Mouse (Mus musculus): ENCODE data around the gene Nell1. TPM values are rescaled to one million over a fixed set of nuclear protein-coding genes. Genes with fewer than 3 reads are reported as not detected.

Nell1 gene
- polyA plus RNA-seq, 1 experiment = 0.22 TPM

DNA sequence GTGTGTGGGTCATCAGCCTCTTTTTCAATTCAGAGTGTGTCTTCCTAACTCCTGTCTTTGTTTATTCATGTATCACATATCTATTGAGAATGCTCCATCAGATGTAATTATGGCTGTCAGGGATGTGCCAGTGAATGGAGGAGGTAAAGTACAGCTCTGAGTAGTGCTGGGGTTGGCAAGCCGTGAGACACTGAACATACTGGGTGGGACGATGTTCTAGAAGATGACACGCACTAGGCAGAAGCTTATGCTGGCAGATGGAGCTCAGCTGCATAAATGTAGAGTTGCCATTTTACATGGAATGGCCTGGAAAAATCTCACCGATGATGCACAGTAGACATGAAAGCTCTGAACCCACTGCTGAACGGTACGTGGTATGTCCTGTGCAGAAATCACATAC is 493.1 kb downstream of the Nell1 start:
- Histone ChIP-seq H3K27ac (ENCODE audit: control insufficient read depth, insufficient read depth, low read depth, low read length) (no peak overlapping the region), H3K4me1 (ENCODE audit: control insufficient read depth, insufficient read depth, low read length) (no peaks in the 10 kb centered on the region), H3K27me3 (ENCODE audit: control insufficient read depth, insufficient read depth, low read length) (no peaks in the 10 kb centered on the region), H3K36me3 (ENCODE audit: control insufficient read depth, insufficient read depth, low read length) (no peaks in the 10 kb centered on the region), H3K4me3 (ENCODE audit: control insufficient read depth, low read depth, low read length) (no peak overlapping the region)
- TF ChIP-seq POLR2A (IDR thresholded peaks at IDR 0.05; ENCODE audit: control insufficient read depth, low read depth, low read length) = no peak
- no peak for TF ChIP-seq CTCF (IDR thresholded peaks at IDR 0.05; ENCODE audit: control insufficient read depth, insufficient read depth, insufficient replicate concordance, low read depth, low read length)

DNA sequence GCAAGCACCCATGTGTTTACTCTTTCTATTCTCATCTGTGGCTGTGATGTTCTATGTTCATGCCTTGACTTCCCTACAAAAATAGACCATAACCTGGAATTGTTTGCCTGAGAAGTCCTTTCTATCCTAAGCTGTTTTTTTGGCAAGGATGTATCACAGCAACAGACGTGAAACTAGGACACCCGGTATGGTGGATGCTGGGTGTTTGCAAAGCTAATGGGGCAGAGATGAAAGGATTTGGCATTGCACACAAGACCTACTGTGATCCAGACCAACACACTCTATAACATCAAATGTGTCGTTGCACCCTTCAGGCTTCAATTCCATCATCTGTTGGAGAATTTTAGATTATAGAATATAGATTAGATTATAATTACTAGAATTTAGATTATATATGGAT is 495.9 kb downstream of the Nell1 start:
- H3K4me3 ChIP-seq (ENCODE audit: control insufficient read depth, low read depth, low read length) = no peak overlapping the region
- no peaks in the 10 kb centered on the region for H3K27me3 ChIP-seq (ENCODE audit: control insufficient read depth, insufficient read depth, low read length)
- no peak overlapping the region for H3K27ac ChIP-seq (ENCODE audit: control insufficient read depth, insufficient read depth, low read depth, low read length)
- H3K36me3 ChIP-seq (ENCODE audit: control insufficient read depth, insufficient read depth, low read length) = no peaks in the 10 kb centered on the region
- TF ChIP-seq CTCF (IDR thresholded peaks at IDR 0.05; ENCODE audit: control insufficient read depth, insufficient read depth, insufficient replicate concordance, low read depth, low read length) (no peak), POLR2A (IDR thresholded peaks at IDR 0.05; ENCODE audit: control insufficient read depth, low read depth, low read length) (no peak)
- no peaks in the 10 kb centered on the region for H3K4me1 ChIP-seq (ENCODE audit: control insufficient read depth, insufficient read depth, low read length)

DNA sequence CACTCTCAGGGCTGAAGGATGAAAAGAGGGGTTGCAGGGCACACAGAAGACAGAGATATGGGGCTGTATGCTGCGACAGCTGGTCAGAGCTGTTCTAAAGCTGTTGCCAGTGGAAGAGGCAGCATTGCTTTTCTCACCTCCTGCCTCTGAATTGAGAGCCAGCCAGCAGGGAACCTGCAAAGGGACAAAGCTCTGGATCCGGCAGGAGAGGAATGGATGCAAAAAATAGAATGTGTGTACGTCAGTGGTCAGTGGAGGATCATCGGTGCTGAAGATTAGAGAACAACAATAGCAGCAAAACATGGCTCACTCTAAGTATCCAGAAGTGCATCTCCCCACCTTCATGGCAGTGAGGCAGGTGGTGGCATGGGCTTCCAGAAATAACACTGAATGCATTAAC is 507.3 kb downstream of the Nell1 start:
- H3K36me3 ChIP-seq (ENCODE audit: control insufficient read depth, insufficient read depth, low read length) = no peaks in the 10 kb centered on the region
- H3K27ac ChIP-seq (ENCODE audit: control insufficient read depth, insufficient read depth, low read depth, low read length) = no peak overlapping the region
- H3K27me3 ChIP-seq (ENCODE audit: control insufficient read depth, insufficient read depth, low read length) = no peaks in the 10 kb centered on the region
- H3K4me3 ChIP-seq (ENCODE audit: control insufficient read depth, low read depth, low read length) = no peak overlapping the region
- H3K4me1 ChIP-seq (ENCODE audit: control insufficient read depth, insufficient read depth, low read length) = no peaks in the 10 kb centered on the region
- no peak for TF ChIP-seq POLR2A (IDR thresholded peaks at IDR 0.05; ENCODE audit: control insufficient read depth, low read depth, low read length)
- TF ChIP-seq CTCF (IDR thresholded peaks at IDR 0.05; ENCODE audit: control insufficient read depth, insufficient read depth, insufficient replicate concordance, low read depth, low read length) = no peak

DNA sequence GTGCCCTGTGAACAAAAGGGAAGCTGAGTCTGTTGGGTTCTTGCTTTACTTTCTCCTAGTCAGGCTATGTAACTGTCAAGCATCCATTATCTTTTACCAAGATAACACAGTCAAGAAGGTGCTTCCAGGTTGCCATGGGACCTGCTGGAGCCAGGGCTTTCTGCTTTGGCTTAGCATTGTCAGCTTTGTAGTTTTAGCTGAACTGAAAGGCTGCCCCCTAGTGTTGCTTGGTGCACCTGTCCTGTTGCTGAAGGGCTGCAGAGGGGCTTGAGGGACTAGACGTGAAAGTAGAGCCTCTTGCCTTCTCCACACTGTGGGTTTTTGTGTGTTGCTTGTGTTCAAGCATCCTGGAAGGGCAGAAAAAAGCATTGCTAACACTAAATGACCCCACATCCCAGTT is 510.6 kb downstream of the Nell1 start:
- H3K27ac ChIP-seq (ENCODE audit: control insufficient read depth, insufficient read depth, low read depth, low read length) = no peak overlapping the region
- H3K27me3 ChIP-seq (ENCODE audit: control insufficient read depth, insufficient read depth, low read length) = no peaks in the 10 kb centered on the region
- TF ChIP-seq POLR2A (IDR thresholded peaks at IDR 0.05; ENCODE audit: control insufficient read depth, low read depth, low read length) (no peak), CTCF (IDR thresholded peaks at IDR 0.05; ENCODE audit: control insufficient read depth, insufficient read depth, insufficient replicate concordance, low read depth, low read length) (peak; percentile 34; the same call in 1 of the 2 replicates)
- no peak overlapping the region for H3K4me3 ChIP-seq (ENCODE audit: control insufficient read depth, low read depth, low read length)
- H3K36me3 ChIP-seq (ENCODE audit: control insufficient read depth, insufficient read depth, low read length) = no peaks in the 10 kb centered on the region
- no peaks in the 10 kb centered on the region for H3K4me1 ChIP-seq (ENCODE audit: control insufficient read depth, insufficient read depth, low read length)

DNA sequence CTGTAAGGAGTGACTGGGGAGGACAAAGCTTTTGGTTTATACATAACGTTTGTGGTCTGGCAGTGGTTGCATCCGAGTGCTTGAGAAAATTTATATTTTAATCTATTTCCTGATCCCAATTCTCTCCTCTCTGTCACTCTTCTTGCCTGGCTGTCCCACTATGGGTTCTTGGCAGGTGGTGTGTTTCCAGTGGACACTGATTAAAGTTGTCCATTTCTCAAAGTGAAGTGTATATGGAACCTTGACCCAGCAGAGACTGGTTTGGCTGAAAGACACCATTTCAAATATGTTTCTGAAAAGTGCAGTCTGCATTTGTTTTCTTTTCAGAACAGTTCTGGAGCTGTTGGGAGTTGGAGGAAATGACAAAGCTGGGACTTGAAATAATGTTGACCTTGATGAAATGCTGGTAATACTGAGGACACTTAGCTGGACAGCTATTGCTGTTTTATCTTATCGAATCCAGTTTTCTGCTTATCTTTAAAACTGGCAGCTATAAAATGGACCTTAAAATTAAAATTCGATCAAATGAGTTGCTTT is 512.3 kb downstream of the Nell1 start:
- no peak overlapping the region for H3K27ac ChIP-seq (ENCODE audit: control insufficient read depth, insufficient read depth, low read depth, low read length)
- TF ChIP-seq CTCF (IDR thresholded peaks at IDR 0.05; ENCODE audit: control insufficient read depth, insufficient read depth, insufficient replicate concordance, low read depth, low read length) (no peak), POLR2A (IDR thresholded peaks at IDR 0.05; ENCODE audit: control insufficient read depth, low read depth, low read length) (no peak)
- H3K4me3 ChIP-seq (ENCODE audit: control insufficient read depth, low read depth, low read length) = no peak overlapping the region
- H3K27me3 ChIP-seq (ENCODE audit: control insufficient read depth, insufficient read depth, low read length) = no peaks in the 10 kb centered on the region
- no peaks in the 10 kb centered on the region for H3K36me3 ChIP-seq (ENCODE audit: control insufficient read depth, insufficient read depth, low read length)
- H3K4me1 ChIP-seq (ENCODE audit: control insufficient read depth, insufficient read depth, low read length) = no peaks in the 10 kb centered on the region

DNA sequence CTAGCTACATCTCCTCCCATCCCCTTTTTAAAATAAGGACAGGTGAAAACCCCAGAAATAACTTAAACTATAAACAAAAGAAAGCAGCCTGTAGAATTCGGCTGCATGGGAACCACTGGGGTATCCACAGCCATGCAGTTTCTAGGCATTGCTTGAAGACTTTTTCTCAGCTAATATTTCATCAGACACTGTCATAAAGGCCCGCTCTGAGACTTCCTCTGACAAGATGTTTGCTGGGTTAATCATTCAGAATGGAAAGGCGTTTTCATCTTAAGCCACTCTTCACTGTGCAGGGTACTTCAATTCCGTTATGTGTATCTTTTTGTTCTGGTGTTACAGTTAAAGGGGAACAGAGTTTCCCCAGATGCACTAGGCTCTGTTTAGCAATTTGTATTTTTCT is 526.9 kb downstream of the Nell1 start:
- H3K27ac ChIP-seq (ENCODE audit: control insufficient read depth, insufficient read depth, low read depth, low read length) = no peak overlapping the region
- H3K36me3 ChIP-seq (ENCODE audit: control insufficient read depth, insufficient read depth, low read length) = no peaks in the 10 kb centered on the region
- H3K4me3 ChIP-seq (ENCODE audit: control insufficient read depth, low read depth, low read length) = no peak overlapping the region
- H3K27me3 ChIP-seq (ENCODE audit: control insufficient read depth, insufficient read depth, low read length) = no peaks in the 10 kb centered on the region
- TF ChIP-seq POLR2A (IDR thresholded peaks at IDR 0.05; ENCODE audit: control insufficient read depth, low read depth, low read length) = no peak
- no peak for TF ChIP-seq CTCF (IDR thresholded peaks at IDR 0.05; ENCODE audit: control insufficient read depth, insufficient read depth, insufficient replicate concordance, low read depth, low read length)
- H3K4me1 ChIP-seq (ENCODE audit: control insufficient read depth, insufficient read depth, low read length) = no peaks in the 10 kb centered on the region

DNA sequence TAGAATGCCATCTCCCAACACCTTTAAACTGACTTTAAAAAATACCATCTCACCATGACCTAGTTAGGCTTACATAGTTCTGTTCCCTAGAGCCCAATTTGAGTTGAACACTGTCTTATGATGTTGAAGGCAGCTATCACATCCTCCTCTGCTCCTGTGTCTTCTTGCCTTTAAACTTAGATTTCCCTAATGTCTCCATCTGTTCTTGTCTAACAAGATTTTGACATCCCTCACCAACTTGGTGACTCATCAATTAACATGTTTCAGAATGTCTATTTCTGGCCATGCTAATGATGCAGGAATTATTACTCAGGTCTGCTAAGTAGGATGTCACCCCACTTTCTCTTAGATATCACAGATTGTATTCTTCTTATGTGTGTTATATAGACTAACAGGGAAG is 532.4 kb downstream of the Nell1 start:
- Histone ChIP-seq H3K27me3 (ENCODE audit: control insufficient read depth, insufficient read depth, low read length) (no peaks in the 10 kb centered on the region), H3K36me3 (ENCODE audit: control insufficient read depth, insufficient read depth, low read length) (no peaks in the 10 kb centered on the region), H3K27ac (ENCODE audit: control insufficient read depth, insufficient read depth, low read depth, low read length) (no peak overlapping the region), H3K4me1 (ENCODE audit: control insufficient read depth, insufficient read depth, low read length) (no peaks in the 10 kb centered on the region), H3K4me3 (ENCODE audit: control insufficient read depth, low read depth, low read length) (no peak overlapping the region)
- no peak for TF ChIP-seq POLR2A (IDR thresholded peaks at IDR 0.05; ENCODE audit: control insufficient read depth, low read depth, low read length)
- TF ChIP-seq CTCF (IDR thresholded peaks at IDR 0.05; ENCODE audit: control insufficient read depth, insufficient read depth, insufficient replicate concordance, low read depth, low read length) = no peak

DNA sequence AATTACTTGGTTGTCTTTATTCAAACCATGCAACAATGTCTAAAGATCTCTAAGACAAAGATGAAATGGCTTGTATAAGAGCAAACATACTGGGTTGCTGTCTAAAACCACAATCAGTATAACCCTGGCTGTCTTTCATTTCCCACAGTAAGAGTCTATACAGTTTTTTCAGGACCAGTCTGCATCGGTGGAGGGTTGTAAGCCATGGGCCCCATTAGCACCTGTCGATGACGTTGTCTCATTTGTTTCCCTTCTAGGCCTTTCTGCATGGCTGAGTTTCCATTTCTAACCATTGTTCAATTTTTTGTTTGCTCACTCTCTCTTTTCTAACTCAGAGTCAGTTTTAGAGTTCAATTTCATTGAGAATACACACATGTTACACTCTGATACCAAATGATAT is 540.2 kb downstream of the Nell1 start:
- Histone ChIP-seq H3K4me1 (ENCODE audit: control insufficient read depth, insufficient read depth, low read length) (no peaks in the 10 kb centered on the region), H3K27ac (ENCODE audit: control insufficient read depth, insufficient read depth, low read depth, low read length) (no peak overlapping the region), H3K27me3 (ENCODE audit: control insufficient read depth, insufficient read depth, low read length) (no peaks in the 10 kb centered on the region), H3K4me3 (ENCODE audit: control insufficient read depth, low read depth, low read length) (no peak overlapping the region), H3K36me3 (ENCODE audit: control insufficient read depth, insufficient read depth, low read length) (no peaks in the 10 kb centered on the region)
- TF ChIP-seq POLR2A (IDR thresholded peaks at IDR 0.05; ENCODE audit: control insufficient read depth, low read depth, low read length) (no peak), CTCF (IDR thresholded peaks at IDR 0.05; ENCODE audit: control insufficient read depth, insufficient read depth, insufficient replicate concordance, low read depth, low read length) (no peak)

All from testis, adult 2 months (tissue).